Mouse (Mus musculus) cerebellum, adult 2 months (tissue): ENCODE data around the gene Tet2.

ENCODE experiments used
- CTCF ChIP-seq: fragments of 200-500 bp; IDR thresholded peaks from 2 replicates; pipeline ENCODE4 v1.5.1; 2011; ENCODE audit warnings: low read depth, mild to moderate bottlenecking, control low read depth, low read length, moderate library complexity, borderline replicate concordance; ENCODE audit not compliant: insufficient read depth
- POLR2A ChIP-seq: fragments of 200-500 bp; IDR thresholded peaks from 2 replicates; pipeline ENCODE4 v1.6.1; 2011; ENCODE audit warnings: low read length, control low read depth, borderline replicate concordance; ENCODE audit not compliant: insufficient read depth

DNA sequence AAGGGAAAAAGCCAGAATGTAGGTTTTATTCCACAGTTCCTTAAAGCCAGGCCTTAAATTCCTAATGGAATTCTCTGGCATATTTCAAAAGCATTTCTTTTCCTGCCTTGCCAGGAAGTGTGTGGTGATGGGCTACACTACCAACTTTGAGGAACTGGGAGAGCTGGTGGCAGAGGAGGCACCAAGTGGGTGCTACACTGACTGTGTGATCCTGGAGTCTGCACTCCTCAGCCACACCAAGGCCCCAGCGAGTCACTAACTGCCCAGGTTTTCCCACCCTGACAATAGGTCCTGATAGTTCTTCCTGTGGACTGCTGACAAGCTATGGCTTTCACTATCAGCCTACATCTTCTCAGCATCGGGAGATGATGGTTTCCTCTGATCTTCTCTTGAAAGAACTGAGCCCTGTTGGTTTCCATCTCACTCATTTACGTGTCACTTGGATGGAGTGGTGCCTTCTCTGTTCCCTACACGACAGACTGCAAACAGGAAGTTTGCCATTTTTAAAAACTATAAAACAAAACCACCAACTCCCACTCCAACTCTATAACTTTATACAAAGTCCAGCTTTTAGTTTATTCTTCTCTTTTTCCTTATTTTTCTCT, 18.7 kb downstream of the Tet2 start:
- TF ChIP-seq CTCF = no peak
- no peak for TF ChIP-seq POLR2A
